Mouse (Mus musculus): ENCODE results near the gene Serpinf1. TPM values are rescaled to one million over a fixed set of nuclear protein-coding genes. Genes with fewer than 3 reads are reported as not detected.
A peak's percentile ranks its signal among the peaks of the same experiment; 100 is the strongest.

The Serpinf1 gene
- polyA plus RNA-seq, 1 experiment from 2014 or later = 90.9 TPM

DNA sequence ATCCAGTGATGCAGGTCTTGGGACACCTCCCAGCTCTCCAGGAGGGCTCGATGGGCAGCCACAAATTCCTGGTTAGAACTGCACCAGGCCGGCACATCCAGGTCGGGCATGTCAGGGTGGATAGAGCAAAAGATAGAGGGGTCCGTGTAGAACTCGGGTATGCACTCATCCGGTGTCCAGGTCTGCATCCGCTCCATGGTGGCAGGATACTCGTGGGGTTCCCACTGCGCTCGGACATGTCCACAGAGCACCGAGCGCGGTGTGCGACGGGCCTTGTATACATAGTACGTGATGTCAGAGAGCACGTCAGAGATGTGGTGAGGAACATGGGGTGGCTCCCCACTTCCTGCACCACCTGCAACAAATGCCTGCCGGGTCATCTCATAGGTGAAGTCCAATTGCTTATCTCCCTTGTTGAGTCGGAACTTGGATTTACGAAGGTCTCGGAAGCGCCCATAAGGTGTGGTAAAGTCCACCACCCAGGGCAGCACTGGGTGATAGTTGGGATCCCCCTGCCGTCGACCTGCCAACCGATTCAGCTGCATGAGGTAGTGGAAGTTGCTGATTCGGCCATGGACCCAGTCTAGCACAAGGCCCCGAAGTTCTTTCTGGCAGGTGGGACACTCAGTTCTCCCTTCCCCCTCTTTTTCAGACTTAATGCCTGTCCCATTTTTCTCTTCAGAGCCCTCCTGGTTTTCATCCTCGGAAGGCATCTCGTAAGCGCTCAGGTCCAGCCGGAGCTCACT lies 30.5 kb upstream of the Serpinf1 start:
- WGBS = 90% methylated on average over 31 of the region's 31 CpGs
- no peaks in the 10 kb centered on the region for H3K9me3 ChIP-seq (replicated peaks; ENCODE audit: low read length)
- H3K36me3 ChIP-seq (ENCODE audit: insufficient read depth, low read length) = peaks cover 19% of the 10 kb centered on the region; the same call in 1 of the 2 replicates
- no peaks in the 10 kb centered on the region for H3K27me3 ChIP-seq (ENCODE audit: insufficient read depth, low read length)
- DNase-seq (ENCODE audit: low spot score) (no peak), ATAC-seq (replicated peaks; ENCODE audit: low FRiP score, low read depth) (no peak)
- H3K4me2 ChIP-seq (ENCODE audit: low read length) = 0 out of 2 replicates have a peak overlapping the region, but pooled peaks have one; percentile 100
- peaks cover 12% of the 10 kb centered on the region; the same call in 1 of the 2 replicates for H3K4me1 ChIP-seq (replicated peaks; ENCODE audit: insufficient read depth, low read length)
- H3K9ac ChIP-seq (ENCODE audit: low read depth, low read length) = no peak overlapping the region
- H3K27ac ChIP-seq = no peak overlapping the region
- TF ChIP-seq CTCF (IDR thresholded peaks at IDR 0.05; ENCODE audit: low read depth) = no peak
- H3K4me3 ChIP-seq (replicated peaks; ENCODE audit: low read depth, low read length) = no peak overlapping the region

DNA sequence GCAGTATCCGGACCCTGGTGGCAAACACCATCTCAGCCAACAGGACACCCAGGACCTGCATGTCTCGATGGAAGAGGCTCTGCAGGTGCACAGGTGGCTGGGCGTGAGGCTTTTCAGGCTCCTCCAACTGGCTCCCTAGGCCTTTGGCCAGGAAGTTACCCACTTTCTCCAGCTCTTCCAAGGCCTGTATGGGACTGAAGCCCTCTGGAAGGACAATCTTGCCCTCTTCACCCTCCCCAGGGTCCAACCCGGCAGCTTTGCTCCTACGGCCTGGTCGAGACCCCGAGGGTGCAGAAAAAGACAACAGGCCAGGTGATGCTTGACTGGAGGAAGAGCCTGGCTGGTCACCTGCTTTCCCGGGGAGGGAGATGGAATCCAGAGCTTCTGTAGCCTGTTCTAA lies 29.6 kb upstream of the Serpinf1 start:
- DNase-seq (ENCODE audit: low spot score) (no peak), ATAC-seq (replicated peaks; ENCODE audit: low FRiP score, low read depth) (no peak)
- no peak for TF ChIP-seq CTCF (IDR thresholded peaks at IDR 0.05; ENCODE audit: low read depth)
- no peaks in the 10 kb centered on the region for H3K9me3 ChIP-seq (replicated peaks; ENCODE audit: low read length)
- peaks cover 24% of the 10 kb centered on the region; the same call in 1 of the 2 replicates for H3K36me3 ChIP-seq (ENCODE audit: insufficient read depth, low read length)
- H3K9ac ChIP-seq (ENCODE audit: low read depth, low read length) = no peak overlapping the region
- peaks cover 12% of the 10 kb centered on the region; the same call in 1 of the 2 replicates for H3K4me1 ChIP-seq (replicated peaks; ENCODE audit: insufficient read depth, low read length)
- H3K27ac ChIP-seq = no peak overlapping the region
- H3K27me3 ChIP-seq (ENCODE audit: insufficient read depth, low read length) = no peaks in the 10 kb centered on the region
- 83% methylated on average over 8 of the region's 8 CpGs for WGBS
- no peak overlapping the region for H3K4me3 ChIP-seq (replicated peaks; ENCODE audit: low read depth, low read length)
- no peak overlapping the region for H3K4me2 ChIP-seq (ENCODE audit: low read length)

DNA sequence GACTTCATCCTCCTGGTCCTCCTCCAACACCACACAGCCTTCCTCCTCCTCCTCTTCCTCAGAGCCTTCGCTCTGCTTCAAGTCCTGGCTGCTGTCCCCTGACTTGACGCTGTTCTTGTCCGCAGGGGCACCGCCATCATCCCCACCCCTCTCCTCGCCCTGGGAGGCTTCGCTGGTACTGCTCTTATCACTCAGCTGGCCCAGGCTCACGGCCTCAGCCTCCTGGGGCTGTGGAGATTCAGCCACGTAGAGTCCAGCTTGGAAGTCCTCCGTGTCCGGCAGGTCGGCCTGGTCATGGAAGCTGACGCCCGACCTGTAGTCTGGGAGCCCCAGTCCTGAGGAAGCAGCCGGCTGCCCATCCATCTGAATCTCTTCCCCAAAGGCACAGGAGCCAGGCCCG lies 28.4 kb upstream of the Serpinf1 start:
- Histone ChIP-seq H3K9me3 (replicated peaks; ENCODE audit: low read length) (no peaks in the 10 kb centered on the region), H3K4me3 (replicated peaks; ENCODE audit: low read depth, low read length) (no peak overlapping the region), H3K27ac (no peak overlapping the region), H3K27me3 (ENCODE audit: insufficient read depth, low read length) (no peaks in the 10 kb centered on the region), H3K36me3 (ENCODE audit: insufficient read depth, low read length) (peaks cover 27% of the 10 kb centered on the region; the same call in 1 of the 2 replicates), H3K9ac (ENCODE audit: low read depth, low read length) (peak overlapping the region; percentile 31; the same call in 1 of the 2 replicates), H3K4me2 (ENCODE audit: low read length) (no peak overlapping the region), H3K4me1 (replicated peaks; ENCODE audit: insufficient read depth, low read length) (peaks cover 12% of the 10 kb centered on the region; the same call in 1 of the 2 replicates)
- DNase-seq (ENCODE audit: low spot score) = no peak
- no peak for TF ChIP-seq CTCF (IDR thresholded peaks at IDR 0.05; ENCODE audit: low read depth)
- WGBS = 81% methylated on average over 15 of the region's 15 CpGs
- ATAC-seq (replicated peaks; ENCODE audit: low FRiP score, low read depth) = no peak

DNA sequence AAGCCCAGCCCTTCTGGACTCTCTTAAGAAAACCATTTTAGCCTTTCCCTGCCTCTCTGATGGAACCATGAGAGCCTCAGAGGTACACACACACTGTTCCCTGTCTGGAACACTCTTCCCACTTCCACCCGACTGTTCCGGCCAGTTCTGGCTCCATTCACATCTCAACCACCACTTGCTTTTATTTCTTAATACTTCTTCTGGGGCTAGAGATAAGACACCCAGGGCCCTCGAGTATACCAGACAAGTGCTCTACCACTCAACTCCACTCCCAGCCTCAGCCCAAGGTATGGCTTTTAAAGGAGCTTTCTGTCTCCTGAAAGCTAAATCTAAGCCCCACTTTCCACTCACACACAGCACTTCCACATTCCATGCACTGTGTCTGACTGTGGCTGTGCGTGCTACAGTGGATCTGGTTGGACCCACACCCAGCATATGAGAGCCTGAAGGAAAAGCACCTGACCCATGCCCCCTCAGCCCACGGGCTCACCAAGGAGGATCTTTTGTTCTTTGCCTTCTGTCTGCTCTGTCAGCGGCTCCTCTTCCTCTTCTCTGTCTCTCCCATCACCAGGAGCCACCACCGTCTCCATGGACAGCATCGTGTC lies 27.9 kb upstream of the Serpinf1 start:
- no peak for TF ChIP-seq CTCF (IDR thresholded peaks at IDR 0.05; ENCODE audit: low read depth)
- DNase-seq (ENCODE audit: low spot score) = no peak

DNA sequence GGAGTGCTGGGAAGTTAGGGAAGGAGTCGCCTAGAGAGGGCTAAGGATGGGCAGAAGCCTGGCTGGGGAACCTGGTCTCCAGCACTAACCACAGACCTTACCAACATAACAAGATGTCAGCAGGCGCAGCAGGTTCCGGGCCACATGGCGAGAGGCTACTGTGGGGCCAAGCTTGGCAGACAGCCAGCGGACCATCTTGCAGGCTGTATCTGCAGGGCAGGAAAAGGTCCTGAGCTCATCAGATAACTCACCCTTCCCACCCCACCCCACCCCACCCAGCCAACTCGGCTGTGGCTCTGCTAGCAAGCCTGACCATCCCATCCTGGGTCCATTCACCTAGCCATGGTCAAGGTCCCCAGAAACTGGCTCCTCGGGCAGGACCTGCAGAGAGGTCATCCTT lies 27.2 kb upstream of the Serpinf1 start:
- H3K27ac ChIP-seq = no peak overlapping the region
- H3K4me3 ChIP-seq (replicated peaks; ENCODE audit: low read depth, low read length) = no peak overlapping the region
- no peak overlapping the region for H3K4me2 ChIP-seq (ENCODE audit: low read length)
- 78% methylated on average over 7 of the region's 7 CpGs for WGBS
- peaks cover 8% of the 10 kb centered on the region; the same call in 1 of the 2 replicates for H3K4me1 ChIP-seq (replicated peaks; ENCODE audit: insufficient read depth, low read length)
- no peaks in the 10 kb centered on the region for H3K9me3 ChIP-seq (replicated peaks; ENCODE audit: low read length)
- H3K36me3 ChIP-seq (ENCODE audit: insufficient read depth, low read length) = peaks cover 30% of the 10 kb centered on the region; the same call in 1 of the 2 replicates
- H3K9ac ChIP-seq (ENCODE audit: low read depth, low read length) = no peak overlapping the region
- TF ChIP-seq CTCF (IDR thresholded peaks at IDR 0.05; ENCODE audit: low read depth) = no peak
- no peak for DNase-seq (ENCODE audit: low spot score)
- ATAC-seq (replicated peaks; ENCODE audit: low FRiP score, low read depth) = no peak
- no peaks in the 10 kb centered on the region for H3K27me3 ChIP-seq (ENCODE audit: insufficient read depth, low read length)

More for the DNA sequence above, 27.9 kb upstream of the Serpinf1 start:
- H3K9me3 ChIP-seq (replicated peaks; ENCODE audit: low read length) = no peaks in the 10 kb centered on the region
- ATAC-seq (replicated peaks; ENCODE audit: low FRiP score, low read depth) = no peak
- H3K9ac ChIP-seq (ENCODE audit: low read depth, low read length) = no peak overlapping the region
- H3K4me1 ChIP-seq (replicated peaks; ENCODE audit: insufficient read depth, low read length) = peaks cover 12% of the 10 kb centered on the region; the same call in 1 of the 2 replicates
- H3K36me3 ChIP-seq (ENCODE audit: insufficient read depth, low read length) = peaks cover 27% of the 10 kb centered on the region; the same call in 1 of the 2 replicates
- no peak overlapping the region for H3K4me2 ChIP-seq (ENCODE audit: low read length)
- no peak overlapping the region for H3K4me3 ChIP-seq (replicated peaks; ENCODE audit: low read depth, low read length)
- no peak overlapping the region for H3K27ac ChIP-seq
- no peaks in the 10 kb centered on the region for H3K27me3 ChIP-seq (ENCODE audit: insufficient read depth, low read length)
- WGBS = 79% methylated on average over 8 of the region's 8 CpGs

DNA sequence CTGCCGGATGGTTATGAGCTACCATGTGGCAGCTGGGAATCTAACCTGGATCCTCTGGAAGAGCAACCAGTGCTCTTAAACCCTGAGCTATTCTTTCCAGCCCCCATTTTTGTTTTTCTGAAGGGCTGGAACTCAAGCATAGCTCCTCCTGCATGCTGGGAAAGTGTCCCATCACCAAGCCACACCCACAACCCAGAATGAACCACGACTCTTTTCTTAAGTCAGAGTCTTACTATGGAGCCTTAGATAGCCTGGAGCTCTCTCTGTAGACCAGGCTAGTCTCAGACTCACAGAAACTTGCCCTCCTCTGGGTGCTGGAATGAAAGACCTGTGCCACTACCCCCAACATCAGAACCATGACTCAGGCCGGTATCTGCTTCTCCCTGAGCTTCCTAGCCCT lies 26.1 kb upstream of the Serpinf1 start:
- H3K27me3 ChIP-seq (ENCODE audit: insufficient read depth, low read length) = no peaks in the 10 kb centered on the region
- peaks cover 30% of the 10 kb centered on the region; the same call in 1 of the 2 replicates for H3K36me3 ChIP-seq (ENCODE audit: insufficient read depth, low read length)
- ATAC-seq (replicated peaks; ENCODE audit: low FRiP score, low read depth) = no peak
- H3K27ac ChIP-seq = no peak overlapping the region
- DNase-seq (ENCODE audit: low spot score) = no peak
- no peak overlapping the region for H3K9ac ChIP-seq (ENCODE audit: low read depth, low read length)
- WGBS = 77% methylated on average over 3 of the region's 3 CpGs
- H3K4me3 ChIP-seq (replicated peaks; ENCODE audit: low read depth, low read length) = no peak overlapping the region
- H3K9me3 ChIP-seq (replicated peaks; ENCODE audit: low read length) = no peaks in the 10 kb centered on the region
- 0 out of 2 replicates have a peak, but pooled peaks cover 5% of the 10 kb centered on the region for H3K4me1 ChIP-seq (replicated peaks; ENCODE audit: insufficient read depth, low read length)
- H3K4me2 ChIP-seq (ENCODE audit: low read length) = no peak overlapping the region
- TF ChIP-seq CTCF (IDR thresholded peaks at IDR 0.05; ENCODE audit: low read depth) = no peak
